Mouse (Mus musculus): ENCODE results near the gene Foxk2. TPM values are rescaled to one million over a fixed set of nuclear protein-coding genes. Genes with fewer than 3 reads are reported as not detected.
A peak's percentile ranks its signal among the peaks of the same experiment; 100 is the strongest.

Gene Foxk2
- polyA plus RNA-seq (2021), result 50.5 TPM

DNA sequence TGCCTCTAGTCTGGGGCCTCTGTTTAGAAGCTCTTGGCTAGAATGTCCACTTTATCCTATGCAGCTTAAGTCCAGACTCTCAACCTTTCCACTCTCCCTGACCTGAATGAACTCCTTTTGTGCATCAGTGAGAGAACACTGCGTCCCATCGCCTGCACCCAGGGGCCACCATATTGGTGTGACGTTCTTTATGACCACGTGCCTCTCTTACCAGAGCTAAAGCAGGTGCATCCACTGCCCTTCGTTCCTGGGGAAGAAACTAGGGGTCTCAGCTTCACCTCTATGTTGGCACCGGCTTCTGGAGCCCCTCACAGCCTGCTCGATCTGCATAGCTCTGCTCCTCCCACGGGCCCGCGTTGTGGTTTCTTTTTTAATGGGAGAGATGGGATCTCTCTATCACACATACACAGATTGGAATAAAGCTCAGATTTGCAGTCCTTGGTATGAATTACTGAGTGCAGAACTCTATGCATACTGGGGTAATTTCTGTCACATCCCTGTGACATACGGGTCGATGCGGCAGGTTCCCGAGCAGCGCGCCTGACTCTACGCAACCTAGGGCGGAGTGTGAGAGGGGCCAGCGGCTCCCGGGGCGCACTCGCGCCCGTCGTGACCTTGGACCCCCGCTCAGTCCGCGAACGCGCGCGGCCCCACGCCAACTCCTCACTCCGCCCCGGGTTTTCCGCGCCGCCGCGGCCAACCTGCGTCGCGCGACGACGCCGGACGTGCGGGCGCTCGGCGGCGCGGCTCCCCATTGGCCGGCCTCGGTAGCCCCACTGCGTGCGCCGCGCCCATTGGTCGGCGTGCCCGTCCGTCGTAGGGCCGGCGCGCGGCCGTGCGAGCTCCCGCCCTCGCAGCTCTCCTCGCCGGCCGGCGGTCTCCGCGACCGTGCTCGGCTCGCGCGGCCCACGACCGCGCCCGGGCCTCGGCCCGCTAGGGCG lies at the start of gene Foxk2:
Gene Foxk2, plus strand, starts transcription at position 831 of the 941 bp plus-strand sequence.
- ATAC-seq, result peak; percentile 96
- H3K27me3 ChIP-seq, result no peaks in the 10 kb centered on the region
- ChIA-PET POLR2A (interaction anchor here (0.6 to 1.4 kb wide), 8 partner anchors 9 to 174 kb away, joined by 3 to 4 read pairs (median 3); no protein-coding TSS in a partner anchor), CTCF (interaction anchor here (1.1 to 1.4 kb wide), 2 partner anchors 9 to 24 kb away, joined by 3 to 5 read pairs; no protein-coding TSS in a partner anchor)
- in situ Hi-C loops (cut with MboI; ENCODE audit: low pct_unique_long_range_greater_than_20kb), result no loop called here
- no peak for DNase-seq (ENCODE audit: low read depth, low spot score)
- no peak for TF ChIP-seq CTCF (IDR thresholded peaks at IDR 0.05)

DNA sequence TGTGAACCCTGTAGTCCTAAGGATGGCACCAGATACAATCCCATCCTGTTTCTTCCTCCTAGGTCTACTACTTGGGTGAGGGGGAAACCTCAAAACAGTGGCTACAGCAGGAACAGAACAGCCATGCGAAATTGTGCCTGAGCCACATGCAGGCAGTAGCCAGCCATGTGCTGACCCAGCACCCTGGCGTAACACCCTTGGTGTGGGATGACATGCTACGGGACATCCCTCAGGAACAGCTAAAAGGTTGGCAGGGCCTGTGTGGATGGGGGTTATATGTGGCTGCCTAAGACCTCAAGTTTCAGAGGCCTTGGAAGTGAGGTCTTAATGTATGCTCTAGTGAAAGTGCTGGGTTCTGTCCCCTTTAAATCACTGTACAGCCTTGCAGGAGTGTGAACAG lies 43.0 kb upstream of the Foxk2 start:
- ATAC-seq (no peak), DNase-seq (ENCODE audit: low read depth, low spot score) (no peak)
- in situ Hi-C loops (cut with MboI; ENCODE audit: low pct_unique_long_range_greater_than_20kb), result no loop called here
- no peak for TF ChIP-seq CTCF (IDR thresholded peaks at IDR 0.05)
- no peaks in the 10 kb centered on the region for H3K27me3 ChIP-seq
- ChIA-PET CTCF (interaction anchor here (1.1 kb wide), 1 partner anchor 10 kb away, joined by 3 read pairs; no protein-coding TSS in a partner anchor), POLR2A (no interaction called here)

DNA sequence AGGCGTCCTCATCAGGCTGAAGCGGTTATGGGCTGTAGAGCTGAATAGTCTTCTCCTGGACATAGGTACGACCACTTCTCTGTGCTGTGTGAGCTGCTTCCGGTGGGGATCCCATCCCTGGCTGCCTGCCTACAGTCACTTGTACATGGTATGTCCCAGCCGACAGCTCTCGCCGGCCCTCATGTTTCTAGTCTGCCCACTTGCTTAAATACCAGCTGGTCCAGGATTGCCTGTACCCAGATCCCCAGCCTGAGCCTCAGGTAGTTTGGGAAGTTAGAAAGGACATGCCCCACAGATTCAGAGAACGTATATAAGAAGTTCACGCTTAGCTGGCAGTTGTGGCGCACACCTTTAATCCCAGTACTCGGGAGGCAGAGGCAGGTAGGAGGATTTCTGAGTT lies 40.0 kb upstream of the Foxk2 start:
- no peak for DNase-seq (ENCODE audit: low read depth, low spot score)
- POLR2A ChIA-PET, result no interaction called here
- CTCF ChIA-PET, result no interaction called here
- in situ Hi-C loops (cut with MboI; ENCODE audit: low pct_unique_long_range_greater_than_20kb), result no loop called here
- TF ChIP-seq CTCF (IDR thresholded peaks at IDR 0.05), result no peak
- H3K27me3 ChIP-seq, result no peaks in the 10 kb centered on the region
- ATAC-seq, result no peak

DNA sequence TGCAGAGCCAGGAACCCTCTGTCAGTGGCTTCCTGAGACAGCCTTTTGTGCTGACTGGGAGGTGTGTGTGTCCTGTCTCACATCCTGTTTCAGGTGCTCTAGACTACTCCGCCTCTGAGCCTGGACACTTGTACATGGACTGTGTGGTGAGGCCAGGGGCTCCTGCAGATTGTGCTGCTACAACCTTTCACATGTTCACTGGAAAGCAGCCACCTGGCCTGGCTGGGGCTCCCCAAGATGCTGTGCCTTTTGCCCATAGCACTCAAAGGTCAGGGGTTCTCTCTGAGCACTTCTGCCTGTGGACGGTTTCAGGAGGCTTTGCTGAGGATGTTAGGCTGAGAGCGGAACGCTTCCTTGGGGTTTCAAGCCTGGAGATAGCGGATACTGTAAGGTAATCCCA lies 39.0 kb upstream of the Foxk2 start:
- no peaks in the 10 kb centered on the region for H3K27me3 ChIP-seq
- ChIA-PET CTCF (no interaction called here), POLR2A (no interaction called here)
- DNase-seq (ENCODE audit: low read depth, low spot score) (no peak), ATAC-seq (no peak)
- in situ Hi-C loops (cut with MboI; ENCODE audit: low pct_unique_long_range_greater_than_20kb), result no loop called here
- no peak for TF ChIP-seq CTCF (IDR thresholded peaks at IDR 0.05)

DNA sequence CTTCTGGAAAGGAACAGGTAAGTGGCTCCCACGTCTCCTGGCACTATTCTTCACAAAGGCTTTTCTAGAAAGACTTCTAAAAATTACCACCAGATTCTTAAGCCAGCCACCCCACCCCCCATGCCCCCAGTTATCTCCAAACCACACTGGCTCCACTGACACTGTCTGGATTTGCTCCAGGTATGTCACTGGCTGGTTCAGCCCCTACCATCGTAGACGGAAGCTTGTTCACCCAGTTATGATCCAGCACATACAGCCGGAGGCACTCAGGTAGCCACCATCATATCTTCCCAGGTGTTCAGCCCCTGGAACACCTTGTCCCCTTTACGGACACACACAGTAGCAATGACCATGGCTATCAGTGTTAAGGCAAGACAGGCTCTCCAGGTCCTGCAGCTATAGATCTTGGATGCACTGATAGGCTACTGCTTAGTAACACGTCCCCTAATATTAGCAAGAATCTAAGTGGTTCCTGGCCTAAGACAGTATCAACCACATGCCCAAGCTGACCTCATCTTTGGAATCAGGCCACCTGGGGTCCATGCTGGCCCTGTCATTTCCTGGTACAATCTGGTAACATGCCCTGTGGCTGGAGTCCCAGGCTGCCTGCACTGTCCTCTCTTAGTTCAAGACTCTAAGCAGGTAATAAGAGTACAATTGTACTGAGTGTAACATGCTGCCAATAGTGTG lies 38.3 kb upstream of the Foxk2 start:
- H3K27me3 ChIP-seq, result no peaks in the 10 kb centered on the region
- CTCF ChIA-PET, result no interaction called here
- POLR2A ChIA-PET, result no interaction called here
- ATAC-seq (no peak), DNase-seq (ENCODE audit: low read depth, low spot score) (no peak)
- no peak for TF ChIP-seq CTCF (IDR thresholded peaks at IDR 0.05)
- in situ Hi-C loops (cut with MboI; ENCODE audit: low pct_unique_long_range_greater_than_20kb), result no loop called here

DNA sequence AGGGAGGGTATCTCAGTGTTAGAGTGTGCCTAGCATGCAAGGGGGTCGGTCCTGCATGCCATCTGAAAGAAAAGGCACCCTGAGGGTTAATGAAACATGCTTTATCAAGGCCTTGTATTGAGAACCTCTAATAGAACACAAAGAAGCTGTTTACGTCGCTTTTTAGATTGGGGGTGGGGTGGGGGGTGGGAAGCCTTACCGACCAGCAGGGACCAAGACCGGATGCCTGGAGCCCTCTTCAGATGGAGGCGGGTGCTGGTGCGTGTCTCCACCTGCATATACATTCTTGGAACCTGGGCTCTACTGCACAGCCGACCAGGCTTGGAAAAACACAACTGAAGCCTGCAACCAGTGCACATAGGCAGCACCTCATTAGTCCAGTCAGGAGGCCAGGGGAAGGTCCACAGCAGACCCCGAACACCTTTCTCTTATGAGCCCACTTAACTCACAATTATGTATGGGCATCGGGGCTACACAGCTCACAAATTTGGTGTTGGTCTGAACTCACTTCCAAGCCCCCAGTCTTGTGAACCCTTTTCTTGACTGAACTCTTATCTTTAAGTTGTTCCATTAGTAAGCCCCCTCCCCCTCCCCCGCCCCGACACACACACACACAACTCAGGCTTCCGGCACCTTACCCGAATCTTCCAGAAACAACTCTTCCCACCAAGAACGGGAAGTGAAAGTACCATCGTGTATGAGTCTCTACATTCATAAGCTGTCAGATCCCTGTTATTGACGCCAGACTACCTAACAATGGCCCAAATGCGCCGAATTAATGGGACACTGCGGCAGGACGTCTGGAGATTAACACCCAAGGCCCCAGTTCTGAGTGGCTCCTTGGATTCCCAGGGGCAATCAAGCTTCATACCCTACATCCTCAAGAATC lies 31.4 kb upstream of the Foxk2 start:
- no peak for TF ChIP-seq CTCF (IDR thresholded peaks at IDR 0.05)
- in situ Hi-C loops (cut with MboI; ENCODE audit: low pct_unique_long_range_greater_than_20kb), result no loop called here
- POLR2A ChIA-PET, result interaction anchor here (0.6 to 1.3 kb wide), 3 partner anchors 9 to 123 kb away, joined by 3 to 8 read pairs (median 3); partner anchors contain the start of genes Narf and Ogfod3
- CTCF ChIA-PET, result interaction anchor here (1.8 to 1.9 kb wide), 2 partner anchors 7 to 15 kb away, joined by 5 to 6 read pairs; no protein-coding TSS in a partner anchor
- no peaks in the 10 kb centered on the region for H3K27me3 ChIP-seq
- DNase-seq (ENCODE audit: low read depth, low spot score), result no peak
- ATAC-seq, result no peak

DNA sequence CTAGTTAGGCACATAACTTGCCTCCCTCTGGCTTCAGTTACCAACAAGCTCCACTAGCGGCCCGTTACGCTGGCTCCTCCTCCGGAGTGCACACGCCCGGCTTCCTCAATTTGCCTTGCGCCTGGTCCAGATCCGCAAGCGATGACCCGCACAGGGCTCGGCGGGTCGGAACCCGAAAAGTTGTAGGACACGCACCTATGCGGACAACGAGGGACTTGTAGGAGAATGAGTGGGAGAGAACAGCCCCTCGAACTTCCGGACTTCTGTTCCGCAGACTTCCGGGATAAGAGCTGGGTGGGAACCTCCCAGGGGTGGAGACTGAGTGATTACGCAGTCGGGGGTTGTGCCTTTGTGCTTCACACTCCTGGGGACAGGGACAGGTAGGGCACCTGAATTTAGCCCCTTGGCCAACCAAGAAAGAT lies 30.8 kb upstream of the Foxk2 start, which contains the start of gene Cybc1:
Gene Cybc1, minus strand, starts transcription at position 305 of the 422 bp plus-strand sequence.
- in situ Hi-C loops (cut with MboI; ENCODE audit: low pct_unique_long_range_greater_than_20kb), result no loop called here
- POLR2A ChIA-PET, result interaction anchor here (0.6 to 1.3 kb wide), 2 partner anchors 9 to 122 kb away, joined by 3 to 8 read pairs; partner anchors contain the start of gene Narf
- peak; percentile 82 for ATAC-seq
- CTCF ChIA-PET, result no interaction called here
- no peak for TF ChIP-seq CTCF (IDR thresholded peaks at IDR 0.05)
- H3K27me3 ChIP-seq, result no peaks in the 10 kb centered on the region
- DNase-seq (ENCODE audit: low read depth, low spot score), result no peak

DNA sequence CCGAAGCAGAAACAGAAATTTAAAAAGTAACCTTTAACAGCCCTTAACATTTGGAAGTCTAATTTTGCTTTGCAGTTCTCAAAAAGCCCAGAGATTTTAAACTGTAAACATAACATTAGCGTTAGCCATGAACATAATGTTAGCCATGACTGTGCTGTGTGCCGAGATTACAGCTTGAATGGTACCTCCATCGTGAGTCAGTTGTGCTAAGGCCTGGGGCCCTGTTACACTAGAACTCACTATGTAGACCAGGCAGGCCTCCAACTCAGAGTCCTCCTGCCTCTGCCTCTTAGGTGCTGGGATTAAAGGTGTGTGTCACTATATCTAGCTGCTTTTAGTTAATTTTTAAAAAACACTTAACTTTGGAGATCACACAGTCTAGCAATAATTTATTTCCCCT lies 28.6 kb upstream of the Foxk2 start:
- in situ Hi-C loops (cut with MboI; ENCODE audit: low pct_unique_long_range_greater_than_20kb), result no loop called here
- POLR2A ChIA-PET, result interaction anchor here (0.6 kb wide), 1 partner anchor 225 kb away, joined by 3 read pairs; no protein-coding TSS in a partner anchor
- ATAC-seq (no peak), DNase-seq (ENCODE audit: low read depth, low spot score) (no peak)
- no peak for TF ChIP-seq CTCF (IDR thresholded peaks at IDR 0.05)
- no peaks in the 10 kb centered on the region for H3K27me3 ChIP-seq
- CTCF ChIA-PET, result no interaction called here

DNA sequence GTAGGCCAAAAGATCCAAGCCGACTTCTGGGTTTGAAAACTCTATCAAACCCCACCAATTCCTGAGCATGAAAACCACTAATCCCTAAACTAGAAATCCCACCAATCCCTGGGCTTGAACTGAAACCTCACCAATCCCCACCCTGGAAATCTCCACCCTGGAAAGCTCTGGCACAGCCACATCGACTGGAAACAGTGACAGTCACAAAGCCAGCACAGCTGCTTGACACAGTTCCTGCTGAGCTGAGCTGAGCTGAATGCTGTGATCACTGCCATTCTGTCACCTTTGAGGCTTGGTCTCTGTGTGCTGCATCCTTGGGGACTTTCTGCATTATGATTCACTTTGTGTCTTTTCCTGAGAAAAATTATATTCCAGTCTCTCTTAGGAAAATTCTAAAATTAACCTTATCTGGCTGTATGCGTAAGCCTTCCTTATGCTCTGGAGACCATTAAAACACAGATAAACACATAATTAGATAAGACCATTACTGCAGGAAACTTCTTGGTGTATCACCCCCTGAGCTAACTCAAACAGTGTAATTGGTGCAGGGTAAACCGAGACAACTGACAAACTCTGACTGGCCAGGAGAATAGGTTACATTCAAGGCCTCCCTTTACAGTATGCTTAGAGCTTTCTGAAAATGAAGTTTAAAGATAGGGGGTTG lies 28.0 kb upstream of the Foxk2 start:
- ATAC-seq, result no peak
- ChIA-PET CTCF (no interaction called here), POLR2A (interaction anchor here (0.6 kb wide), 1 partner anchor 225 kb away, joined by 3 read pairs; no protein-coding TSS in a partner anchor)
- no peak for TF ChIP-seq CTCF (IDR thresholded peaks at IDR 0.05)
- no peak for DNase-seq (ENCODE audit: low read depth, low spot score)
- H3K27me3 ChIP-seq, result no peaks in the 10 kb centered on the region
- in situ Hi-C loops (cut with MboI; ENCODE audit: low pct_unique_long_range_greater_than_20kb), result no loop called here
